Mouse (Mus musculus): Measurements from ENCODE around the gene Sema4c.

The Sema4c gene

GRCm38 (mm10) chr1:36535477-36536396 is 22.4 kb downstream of the Sema4c start:
- DNase-seq (ENCODE audit: low spot score in 2 of 2) = no peak

- no peak for DNase-seq (ENCODE audit: low spot score in 2 of 2)
Measured at GRCm38 (mm10) chr1:36534595-36535058, 23.5 kb downstream of the Sema4c start.

- DNase-seq (ENCODE audit: low spot score in 2 of 2) = no peak
Measured at GRCm38 (mm10) chr1:36533546-36533945, 24.6 kb downstream of the Sema4c start.

- DNase-seq (ENCODE audit: low spot score in 2 of 2) = no peak
Measured at GRCm38 (mm10) chr1:36531461-36531860, 26.7 kb downstream of the Sema4c start.

- no peak for DNase-seq (ENCODE audit: low spot score in 2 of 2)
Measured at GRCm38 (mm10) chr1:36530962-36531361, 27.2 kb downstream of the Sema4c start.

- DNase-seq (ENCODE audit: low spot score in 2 of 2) = no peak
Measured at GRCm38 (mm10) chr1:36530485-36530884, 27.7 kb downstream of the Sema4c start.

- DNase-seq (ENCODE audit: low spot score in 2 of 2) = no peak
Measured at GRCm38 (mm10) chr1:36529875-36530274, 28.3 kb downstream of the Sema4c start.

- DNase-seq (ENCODE audit: low spot score in 2 of 2) = no peak
Measured at GRCm38 (mm10) chr1:36529274-36529673, 28.9 kb downstream of the Sema4c start.

- DNase-seq (ENCODE audit: low spot score in 2 of 2) = no peak
Measured at GRCm38 (mm10) chr1:36528351-36528750, 29.8 kb downstream of the Sema4c start.

- no peak for DNase-seq (ENCODE audit: low spot score in 2 of 2)
Measured at GRCm38 (mm10) chr1:36526903-36527302, 31.2 kb downstream of the Sema4c start.

- DNase-seq (ENCODE audit: low spot score in 2 of 2) = no peak
Measured at GRCm38 (mm10) chr1:36525774-36526173, 32.4 kb downstream of the Sema4c start.

- no peak for DNase-seq (ENCODE audit: low spot score in 2 of 2)
Measured at GRCm38 (mm10) chr1:36524058-36524457, 34.1 kb downstream of the Sema4c start.

GRCm38 (mm10) chr1:36523332-36524013 is 34.7 kb downstream of the Sema4c start:
- no peak for DNase-seq (ENCODE audit: low spot score in 2 of 2)

- no peak for DNase-seq (ENCODE audit: low spot score in 2 of 2)
Measured at GRCm38 (mm10) chr1:36522210-36522609, 35.9 kb downstream of the Sema4c start.

- DNase-seq (ENCODE audit: low spot score in 2 of 2) = no peak
Measured at GRCm38 (mm10) chr1:36519626-36520025, 38.5 kb downstream of the Sema4c start.

- no peak for DNase-seq (ENCODE audit: low spot score in 2 of 2)
Measured at GRCm38 (mm10) chr1:36518259-36518658, 39.9 kb downstream of the Sema4c start.

- no peak for DNase-seq (ENCODE audit: low spot score in 2 of 2)
Measured at GRCm38 (mm10) chr1:36513718-36514117, 44.4 kb downstream of the Sema4c start.

GRCm38 (mm10) chr1:36513310-36513709 is 44.8 kb downstream of the Sema4c start:
- DNase-seq (ENCODE audit: low spot score in 2 of 2) = no peak

- no peak for DNase-seq (ENCODE audit: low spot score in 2 of 2)
Measured at GRCm38 (mm10) chr1:36512966-36513280, 45.2 kb downstream of the Sema4c start.

- DNase-seq (ENCODE audit: low spot score in 2 of 2) = no peak
Measured at GRCm38 (mm10) chr1:36512089-36512965, 45.8 kb downstream of the Sema4c start.

- peak; percentile 99 to 100 for DNase-seq (ENCODE audit: low spot score in 2 of 2)
Measured at GRCm38 (mm10) chr1:36511289-36512021, 46.7 kb downstream of the Sema4c start, which contains the start of gene Cnnm3. TSS of gene Cnnm3 (plus strand) at chr1:36511867.
